Mouse (Mus musculus) heart, postnatal 0 days (tissue): ENCODE results near the gene Abce1.

Experiments used
- CTCF ChIP-seq: IDR thresholded peaks from 2 replicates; pipeline ENCODE4 v1.5.1; 2016; ENCODE audit warnings: antibody characterized with exemption, control low read depth, low read depth
- EP300 ChIP-seq: IDR thresholded peaks from 2 replicates; pipeline ENCODE4 v1.6.1; 2016; ENCODE audit warnings: antibody characterized with exemption, low read depth

DNA sequence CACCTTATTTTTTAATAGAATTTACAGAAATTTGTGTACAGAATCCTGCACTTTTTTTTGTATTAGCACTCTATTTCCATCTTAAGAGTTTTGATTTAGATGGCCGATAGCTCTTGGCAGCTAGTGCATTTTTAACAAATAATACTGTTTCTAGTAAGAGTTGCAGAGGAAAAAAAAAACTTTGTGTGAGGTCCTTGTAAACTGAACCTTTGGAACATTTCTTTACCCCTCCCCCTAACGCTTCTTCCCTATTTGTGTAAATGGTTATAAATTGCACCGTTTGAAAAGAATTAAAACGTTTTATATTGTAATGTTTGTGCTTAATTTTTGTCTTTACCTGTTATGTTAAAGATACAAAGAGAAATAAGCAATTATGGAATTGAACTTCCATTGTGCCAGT, 37.1 kb upstream of the Abce1 start:
- TF ChIP-seq CTCF (no peak), EP300 (no peak)
